Mouse (Mus musculus): ENCODE data around the gene Kcng1. TPM values are rescaled to one million over a fixed set of nuclear protein-coding genes. Genes with fewer than 3 reads are reported as not detected.

Gene Kcng1
- polyA plus RNA-seq, 1 experiment from 2014 or later = 1.1 TPM

DNA sequence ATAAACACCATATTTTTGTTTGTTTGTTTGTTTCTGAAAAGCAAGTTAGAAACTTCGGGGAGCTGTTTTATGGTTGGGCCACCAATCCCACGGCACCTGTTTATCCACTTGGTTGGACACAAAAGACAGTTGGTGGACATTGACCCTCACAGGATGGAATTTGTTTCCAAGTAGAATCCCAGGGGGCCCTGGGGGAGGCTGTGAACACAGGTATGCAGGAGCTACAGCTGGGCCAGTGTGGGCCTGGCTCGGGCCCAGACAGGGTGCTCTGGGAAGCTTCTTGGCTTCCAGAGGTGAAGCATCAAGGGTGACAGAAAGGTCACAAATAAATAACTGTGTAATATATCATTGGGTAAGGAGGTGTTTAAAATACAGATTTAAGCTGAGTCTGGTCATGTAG, 25.0 kb downstream of the Kcng1 start:
- H3K9me3 ChIP-seq (replicated peaks; ENCODE audit: control insufficient read depth, low read length) = no peaks in the 10 kb centered on the region
- no peak overlapping the region for H3K4me3 ChIP-seq (ENCODE audit: low read depth, low read length)
- peaks cover 65% of the 10 kb centered on the region for H3K27me3 ChIP-seq (ENCODE audit: control insufficient read depth, insufficient read depth, low read length)
- WGBS (ENCODE audit: insufficient replicate concordance) = 70% methylated on average over 3 of the region's 3 CpGs
- ATAC-seq (replicated peaks; ENCODE audit: insufficient number of reproducible peaks, low FRiP score, low TSS enrichment) = no peak
- no peak overlapping the region for H3K4me2 ChIP-seq
- H3K36me3 ChIP-seq (ENCODE audit: control insufficient read depth, insufficient read depth, low read length) = no peaks in the 10 kb centered on the region
- H3K27ac ChIP-seq (ENCODE audit: low read depth, low read length) = no peak overlapping the region
- no peaks in the 10 kb centered on the region; the same call in 1 of the 2 replicates for H3K4me1 ChIP-seq (ENCODE audit: control insufficient read depth, insufficient read depth, low read length)
- no peak overlapping the region for H3K9ac ChIP-seq (ENCODE audit: low read depth, low read length)

DNA sequence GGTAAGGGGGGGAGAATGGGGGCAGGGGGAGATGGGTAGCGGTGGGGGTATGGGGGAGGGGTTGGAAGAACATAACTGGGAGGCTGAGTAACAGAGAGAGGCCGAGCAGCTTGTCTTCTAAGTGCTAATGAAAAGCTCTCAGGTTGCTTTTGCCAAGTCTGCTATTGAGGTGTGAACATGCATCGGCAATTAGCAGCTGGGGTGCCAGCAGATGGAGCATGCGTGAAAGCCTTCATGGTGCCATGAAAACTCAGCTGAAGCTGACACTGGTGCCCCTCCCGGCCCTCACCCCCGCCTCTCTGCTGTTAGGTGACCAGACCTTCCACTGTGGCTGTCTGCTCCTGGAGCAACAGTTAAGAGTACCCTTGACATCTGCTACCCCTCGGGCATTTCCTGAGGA, 27.7 kb downstream of the Kcng1 start:
- H3K4me3 ChIP-seq (ENCODE audit: low read depth, low read length) = no peak overlapping the region
- H3K27ac ChIP-seq (ENCODE audit: low read depth, low read length) = no peak overlapping the region
- ATAC-seq (replicated peaks; ENCODE audit: insufficient number of reproducible peaks, low FRiP score, low TSS enrichment) = no peak
- peaks cover 52% of the 10 kb centered on the region for H3K27me3 ChIP-seq (ENCODE audit: control insufficient read depth, insufficient read depth, low read length)
- no peak overlapping the region for H3K4me2 ChIP-seq
- WGBS (ENCODE audit: insufficient replicate concordance) = 17% methylated on average over 7 of the region's 7 CpGs
- H3K4me1 ChIP-seq (ENCODE audit: control insufficient read depth, insufficient read depth, low read length) = no peaks in the 10 kb centered on the region; the same call in 1 of the 2 replicates
- H3K9me3 ChIP-seq (replicated peaks; ENCODE audit: control insufficient read depth, low read length) = no peaks in the 10 kb centered on the region
- no peaks in the 10 kb centered on the region for H3K36me3 ChIP-seq (ENCODE audit: control insufficient read depth, insufficient read depth, low read length)
- no peak overlapping the region for H3K9ac ChIP-seq (ENCODE audit: low read depth, low read length)

DNA sequence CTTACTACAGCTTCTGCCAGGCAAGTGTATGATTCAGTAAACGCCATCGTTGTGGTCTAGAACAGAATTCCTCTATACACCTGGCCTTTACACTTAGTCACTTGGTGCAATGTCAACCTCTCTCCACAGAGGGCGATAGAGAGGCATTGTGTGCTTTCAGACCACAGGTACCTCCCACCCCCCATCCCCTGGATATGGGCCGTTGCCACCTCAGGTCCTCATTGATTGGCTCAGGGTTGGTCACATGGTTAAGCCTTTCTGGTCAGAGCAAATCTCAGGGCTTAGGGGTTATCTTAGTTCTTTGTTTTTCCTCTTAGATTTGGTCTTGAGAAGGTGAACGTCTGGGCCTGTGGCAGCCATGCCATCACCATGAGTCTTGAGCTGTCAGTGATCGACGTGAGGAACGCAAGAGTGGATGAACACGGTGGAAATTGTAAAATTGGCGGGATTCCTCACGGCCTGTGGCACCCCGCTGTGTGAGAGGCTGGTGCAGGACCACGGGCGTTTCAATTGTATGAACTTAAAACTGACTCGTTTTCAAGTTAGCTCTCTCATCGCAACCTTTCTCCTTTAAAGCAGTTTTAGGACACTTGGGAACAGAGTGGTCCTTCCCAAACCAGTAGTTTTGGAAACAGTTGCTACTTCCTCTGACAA, 28.8 kb downstream of the Kcng1 start:
- H3K9me3 ChIP-seq (replicated peaks; ENCODE audit: control insufficient read depth, low read length) = no peaks in the 10 kb centered on the region
- no peak overlapping the region for H3K4me3 ChIP-seq (ENCODE audit: low read depth, low read length)
- no peaks in the 10 kb centered on the region for H3K36me3 ChIP-seq (ENCODE audit: control insufficient read depth, insufficient read depth, low read length)
- no peak overlapping the region for H3K9ac ChIP-seq (ENCODE audit: low read depth, low read length)
- H3K4me1 ChIP-seq (ENCODE audit: control insufficient read depth, insufficient read depth, low read length) = no peaks in the 10 kb centered on the region; the same call in 1 of the 2 replicates
- H3K27ac ChIP-seq (ENCODE audit: low read depth, low read length) = no peak overlapping the region
- peaks cover 51% of the 10 kb centered on the region for H3K27me3 ChIP-seq (ENCODE audit: control insufficient read depth, insufficient read depth, low read length)
- H3K4me2 ChIP-seq = no peak overlapping the region
- ATAC-seq (replicated peaks; ENCODE audit: insufficient number of reproducible peaks, low FRiP score, low TSS enrichment) = no peak
- 12% methylated on average over 16 of the region's 16 CpGs for whole genome bisulfite sequencing (ENCODE audit: insufficient replicate concordance)

DNA sequence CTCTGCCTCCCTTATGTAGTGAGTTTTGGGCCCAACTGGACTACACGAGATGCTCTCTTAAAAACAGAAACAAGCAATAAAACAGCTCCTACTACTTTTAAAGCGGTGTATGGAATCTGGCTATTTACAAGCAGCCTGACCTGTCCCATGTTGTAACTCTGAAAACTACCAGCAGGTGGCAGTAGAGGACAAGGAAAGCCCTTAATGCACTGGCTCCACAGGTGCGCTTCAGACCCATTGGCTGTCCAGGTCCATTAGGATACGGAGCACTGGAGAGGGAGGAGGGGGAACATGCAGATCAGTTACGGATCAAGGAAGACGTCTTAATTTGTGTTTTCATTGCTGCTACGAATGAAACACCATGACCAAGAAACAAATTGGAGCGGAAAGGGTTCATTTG, 31.3 kb downstream of the Kcng1 start:
- Histone ChIP-seq H3K27me3 (ENCODE audit: control insufficient read depth, insufficient read depth, low read length) (peaks cover 55% of the 10 kb centered on the region), H3K9me3 (replicated peaks; ENCODE audit: control insufficient read depth, low read length) (no peaks in the 10 kb centered on the region), H3K36me3 (ENCODE audit: control insufficient read depth, insufficient read depth, low read length) (no peaks in the 10 kb centered on the region), H3K9ac (ENCODE audit: low read depth, low read length) (no peak overlapping the region), H3K27ac (ENCODE audit: low read depth, low read length) (no peak overlapping the region), H3K4me1 (ENCODE audit: control insufficient read depth, insufficient read depth, low read length) (no peaks in the 10 kb centered on the region; the same call in 1 of the 2 replicates), H3K4me3 (ENCODE audit: low read depth, low read length) (no peak overlapping the region), H3K4me2 (no peak overlapping the region)
- no peak for ATAC-seq (replicated peaks; ENCODE audit: insufficient number of reproducible peaks, low FRiP score, low TSS enrichment)
- WGBS (ENCODE audit: insufficient replicate concordance) = 20% methylated on average over 8 of the region's 8 CpGs

DNA sequence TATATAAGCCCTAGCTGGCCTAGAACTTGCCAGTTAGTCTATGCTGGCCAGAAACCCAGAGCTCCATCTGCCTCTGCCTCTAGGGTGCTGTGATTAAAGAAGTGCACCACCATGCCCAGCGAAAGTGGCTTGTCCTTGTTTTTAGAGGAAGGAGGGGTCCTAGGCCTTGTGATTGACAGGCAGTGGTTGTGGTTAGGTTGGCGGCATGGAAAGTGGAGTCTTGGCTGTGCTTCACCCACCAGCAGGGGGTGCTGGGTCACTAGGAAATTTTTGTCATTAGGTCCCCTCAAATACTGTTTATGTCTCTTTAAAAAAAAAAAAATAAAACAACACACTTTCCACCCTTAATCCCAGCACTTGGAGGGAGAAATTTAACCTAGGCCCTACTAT, 32.7 kb downstream of the Kcng1 start:
- no peak for ATAC-seq (replicated peaks; ENCODE audit: insufficient number of reproducible peaks, low FRiP score, low TSS enrichment)
- no peak overlapping the region for H3K4me2 ChIP-seq
- H3K27ac ChIP-seq (ENCODE audit: low read depth, low read length) = no peak overlapping the region
- no peak overlapping the region for H3K4me3 ChIP-seq (ENCODE audit: low read depth, low read length)
- H3K4me1 ChIP-seq (ENCODE audit: control insufficient read depth, insufficient read depth, low read length) = no peaks in the 10 kb centered on the region
- WGBS (ENCODE audit: insufficient replicate concordance) = 17% methylated on average over 2 of the region's 2 CpGs
- no peaks in the 10 kb centered on the region for H3K9me3 ChIP-seq (replicated peaks; ENCODE audit: control insufficient read depth, low read length)
- peaks cover 50% of the 10 kb centered on the region for H3K27me3 ChIP-seq (ENCODE audit: control insufficient read depth, insufficient read depth, low read length)
- no peaks in the 10 kb centered on the region for H3K36me3 ChIP-seq (ENCODE audit: control insufficient read depth, insufficient read depth, low read length)
- H3K9ac ChIP-seq (ENCODE audit: low read depth, low read length) = no peak overlapping the region

DNA sequence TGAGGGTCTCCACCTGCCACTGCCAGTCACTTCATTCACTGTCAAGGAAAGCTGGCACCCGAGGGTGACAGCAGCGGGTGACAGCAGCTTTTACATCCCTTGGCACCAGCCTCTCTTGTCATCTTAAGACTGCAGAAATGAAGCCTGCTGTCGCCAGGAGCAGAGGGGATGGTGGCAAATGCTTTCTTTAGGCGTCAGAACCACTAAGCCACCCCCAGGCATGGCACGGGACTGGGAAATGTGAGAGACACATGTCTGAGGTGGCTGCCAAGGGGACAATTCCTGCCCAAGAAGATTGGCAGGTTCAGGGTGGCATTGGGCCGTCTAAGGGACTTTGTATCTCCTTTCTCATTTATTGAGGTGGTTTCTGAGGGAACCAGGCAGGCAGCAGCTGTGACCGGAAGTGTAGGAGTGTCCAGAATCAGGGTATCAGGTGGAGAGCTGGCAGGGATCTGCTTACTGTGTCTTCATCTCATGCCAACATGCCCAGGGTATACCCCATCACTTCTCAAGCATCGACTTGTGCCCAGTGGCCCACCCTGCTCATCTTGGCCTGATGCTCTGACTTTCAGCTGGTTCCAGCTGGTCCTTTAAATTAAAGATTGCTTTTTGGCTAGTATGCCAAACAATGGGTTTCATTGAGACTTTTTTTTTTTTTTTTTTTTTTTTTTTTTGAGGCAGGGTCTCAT, 33.2 kb downstream of the Kcng1 start:
- no peak overlapping the region for H3K27ac ChIP-seq (ENCODE audit: low read depth, low read length)
- H3K4me2 ChIP-seq = no peak overlapping the region
- no peaks in the 10 kb centered on the region for H3K36me3 ChIP-seq (ENCODE audit: control insufficient read depth, insufficient read depth, low read length)
- 71% methylated on average over 8 of the region's 8 CpGs for WGBS (ENCODE audit: insufficient replicate concordance)
- H3K9me3 ChIP-seq (replicated peaks; ENCODE audit: control insufficient read depth, low read length) = no peaks in the 10 kb centered on the region
- H3K27me3 ChIP-seq (ENCODE audit: control insufficient read depth, insufficient read depth, low read length) = peaks cover 44% of the 10 kb centered on the region
- no peak for ATAC-seq (replicated peaks; ENCODE audit: insufficient number of reproducible peaks, low FRiP score, low TSS enrichment)
- no peak overlapping the region for H3K9ac ChIP-seq (ENCODE audit: low read depth, low read length)
- no peak overlapping the region for H3K4me3 ChIP-seq (ENCODE audit: low read depth, low read length)
- H3K4me1 ChIP-seq (ENCODE audit: control insufficient read depth, insufficient read depth, low read length) = no peaks in the 10 kb centered on the region

DNA sequence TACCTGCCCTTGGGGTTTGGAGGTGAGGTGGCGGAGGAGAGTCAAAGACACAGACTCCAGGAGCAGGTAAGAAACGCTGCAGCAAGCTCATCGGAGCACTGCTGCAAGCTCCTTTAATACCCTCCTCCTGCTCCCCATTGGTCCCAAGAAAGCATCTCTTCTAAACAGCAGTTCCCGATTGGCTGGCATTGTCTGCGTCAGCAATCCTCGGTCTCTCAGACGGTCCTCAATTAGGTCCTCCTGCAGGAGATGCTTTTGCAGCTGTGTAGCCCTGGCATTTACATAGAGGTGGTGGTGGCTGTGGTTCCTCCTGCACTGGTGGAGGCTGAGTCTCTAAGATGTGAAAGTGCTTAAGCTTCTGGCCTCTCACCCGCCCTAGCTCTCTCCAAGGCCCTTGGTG, 36.0 kb downstream of the Kcng1 start:
- Histone ChIP-seq H3K27ac (ENCODE audit: low read depth, low read length) (no peak overlapping the region), H3K27me3 (ENCODE audit: control insufficient read depth, insufficient read depth, low read length) (peaks cover 28% of the 10 kb centered on the region), H3K4me3 (ENCODE audit: low read depth, low read length) (no peak overlapping the region), H3K9ac (ENCODE audit: low read depth, low read length) (no peak overlapping the region), H3K4me2 (no peak overlapping the region), H3K9me3 (replicated peaks; ENCODE audit: control insufficient read depth, low read length) (no peaks in the 10 kb centered on the region), H3K36me3 (ENCODE audit: control insufficient read depth, insufficient read depth, low read length) (no peaks in the 10 kb centered on the region), H3K4me1 (ENCODE audit: control insufficient read depth, insufficient read depth, low read length) (no peaks in the 10 kb centered on the region)
- ATAC-seq (replicated peaks; ENCODE audit: insufficient number of reproducible peaks, low FRiP score, low TSS enrichment) = no peak
- WGBS (ENCODE audit: insufficient replicate concordance) = 34% methylated on average over 8 of the region's 8 CpGs

DNA sequence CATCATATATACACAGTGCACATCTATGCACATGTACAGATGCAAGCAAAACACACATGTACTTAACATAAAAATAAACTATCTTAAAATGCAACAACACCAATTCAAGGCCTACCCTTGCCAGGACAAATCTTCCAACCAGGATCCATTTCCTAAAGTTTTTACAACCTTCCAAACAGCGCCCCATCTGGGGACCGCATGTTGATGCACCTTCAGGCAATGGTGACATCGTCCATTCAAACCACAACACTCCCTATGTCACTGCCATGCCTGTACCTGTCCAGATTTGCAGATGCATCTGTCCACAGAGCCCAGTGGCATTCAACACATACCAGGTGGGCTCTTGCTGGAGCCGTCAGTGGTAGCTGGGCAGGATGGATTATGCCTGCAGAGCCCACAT, 38.3 kb downstream of the Kcng1 start:
- Histone ChIP-seq H3K36me3 (ENCODE audit: control insufficient read depth, insufficient read depth, low read length) (no peaks in the 10 kb centered on the region), H3K27me3 (ENCODE audit: control insufficient read depth, insufficient read depth, low read length) (peaks cover 27% of the 10 kb centered on the region), H3K4me1 (ENCODE audit: control insufficient read depth, insufficient read depth, low read length) (no peaks in the 10 kb centered on the region), H3K27ac (ENCODE audit: low read depth, low read length) (no peak overlapping the region), H3K9me3 (replicated peaks; ENCODE audit: control insufficient read depth, low read length) (peaks cover 2% of the 10 kb centered on the region; the same call in 1 of the 2 replicates), H3K4me2 (no peak overlapping the region), H3K4me3 (ENCODE audit: low read depth, low read length) (no peak overlapping the region), H3K9ac (ENCODE audit: low read depth, low read length) (no peak overlapping the region)
- no peak for ATAC-seq (replicated peaks; ENCODE audit: insufficient number of reproducible peaks, low FRiP score, low TSS enrichment)
- WGBS (ENCODE audit: insufficient replicate concordance) = 65% methylated on average over 4 of the region's 4 CpGs

DNA sequence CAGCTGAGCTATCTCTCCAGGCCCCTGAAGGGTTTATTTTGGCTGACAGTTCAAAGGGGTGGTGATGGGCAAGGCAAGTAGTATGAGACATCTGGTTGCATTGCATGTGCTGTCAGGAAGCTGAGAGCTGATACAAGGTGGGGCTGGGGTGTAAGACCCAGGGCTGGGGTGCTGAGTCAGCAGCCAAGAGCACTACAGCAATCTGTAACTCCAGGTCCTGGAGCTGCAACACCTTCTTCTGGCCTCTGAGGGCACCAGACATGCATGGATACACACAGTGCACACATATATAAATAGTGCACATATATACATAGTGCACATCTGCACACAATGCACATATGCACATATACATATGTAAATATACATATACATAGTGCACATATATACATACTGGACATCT, 38.7 kb downstream of the Kcng1 start:
- Histone ChIP-seq H3K4me3 (ENCODE audit: low read depth, low read length) (no peak overlapping the region), H3K36me3 (ENCODE audit: control insufficient read depth, insufficient read depth, low read length) (no peaks in the 10 kb centered on the region), H3K9me3 (replicated peaks; ENCODE audit: control insufficient read depth, low read length) (peaks cover 4% of the 10 kb centered on the region; the same call in 1 of the 2 replicates), H3K4me1 (ENCODE audit: control insufficient read depth, insufficient read depth, low read length) (no peaks in the 10 kb centered on the region), H3K4me2 (no peak overlapping the region), H3K27ac (ENCODE audit: low read depth, low read length) (no peak overlapping the region), H3K9ac (ENCODE audit: low read depth, low read length) (no peak overlapping the region), H3K27me3 (ENCODE audit: control insufficient read depth, insufficient read depth, low read length) (peaks cover 27% of the 10 kb centered on the region)
- ATAC-seq (replicated peaks; ENCODE audit: insufficient number of reproducible peaks, low FRiP score, low TSS enrichment) = 0 out of 2 replicates have a peak, but pooled peaks have one; percentile 18

Measured in heart, embryonic 11.5 days (tissue).